Mouse (Mus musculus): ENCODE measurements around the gene Tanc2.
A peak's percentile ranks its signal among the peaks of the same experiment; 100 is the strongest.

Tanc2 gene

GRCm38 (mm10) chr11:105911592-105912375, 322.0 kb downstream of the Tanc2 start:
- DNase-seq (ENCODE audit: low read depth, low spot score): peak; percentile 81
- no peaks in the 10 kb centered on the region for H3K36me3 ChIP-seq (ENCODE audit: control insufficient read depth, insufficient read depth, low read length, poor library complexity, severe bottlenecking)
- H3K27me3 ChIP-seq (ENCODE audit: control insufficient read depth, insufficient read depth, low read length, poor library complexity, severe bottlenecking): no peaks in the 10 kb centered on the region

GRCm38 (mm10) chr11:105913580-105913979, 323.8 kb downstream of the Tanc2 start:
- Histone ChIP-seq H3K27me3 (ENCODE audit: control insufficient read depth, insufficient read depth, low read length, poor library complexity, severe bottlenecking) (no peaks in the 10 kb centered on the region), H3K36me3 (ENCODE audit: control insufficient read depth, insufficient read depth, low read length, poor library complexity, severe bottlenecking) (no peaks in the 10 kb centered on the region)
- no peak for DNase-seq (ENCODE audit: low read depth, low spot score)

DNA sequence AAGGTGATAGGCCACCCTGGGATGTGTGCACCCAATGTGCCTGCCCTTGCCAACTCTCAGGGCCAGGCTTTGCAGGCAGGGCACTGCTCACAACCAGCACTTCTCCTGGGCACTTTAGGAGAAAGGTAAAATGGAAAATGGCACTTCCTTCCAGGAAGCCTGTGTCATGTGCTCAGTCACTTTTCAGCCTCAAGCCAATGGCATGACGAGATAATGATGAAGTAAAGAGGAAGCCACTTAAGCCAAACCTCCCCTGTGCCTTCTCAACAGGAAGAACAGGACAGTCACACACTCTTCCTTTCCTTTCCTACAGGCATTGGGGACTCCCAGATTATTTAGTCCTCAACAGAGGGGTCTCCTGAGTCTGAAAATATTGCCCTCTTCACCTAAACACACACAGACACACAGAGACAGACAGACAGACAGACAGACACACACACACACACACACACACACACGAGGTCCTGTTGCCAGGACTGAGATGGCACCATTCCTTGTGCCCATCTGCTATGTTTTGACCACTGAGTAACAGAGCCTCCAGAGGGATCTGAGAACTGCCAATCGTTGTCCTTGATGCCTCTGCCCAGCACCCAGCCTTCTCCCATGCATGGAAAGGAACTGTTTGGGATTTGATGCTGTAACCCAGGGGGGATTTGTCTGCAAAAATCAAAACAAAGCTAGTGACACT, 330.5 kb downstream of the Tanc2 start:
- H3K36me3 ChIP-seq (ENCODE audit: control insufficient read depth, insufficient read depth, low read length, poor library complexity, severe bottlenecking): no peaks in the 10 kb centered on the region

DNA sequence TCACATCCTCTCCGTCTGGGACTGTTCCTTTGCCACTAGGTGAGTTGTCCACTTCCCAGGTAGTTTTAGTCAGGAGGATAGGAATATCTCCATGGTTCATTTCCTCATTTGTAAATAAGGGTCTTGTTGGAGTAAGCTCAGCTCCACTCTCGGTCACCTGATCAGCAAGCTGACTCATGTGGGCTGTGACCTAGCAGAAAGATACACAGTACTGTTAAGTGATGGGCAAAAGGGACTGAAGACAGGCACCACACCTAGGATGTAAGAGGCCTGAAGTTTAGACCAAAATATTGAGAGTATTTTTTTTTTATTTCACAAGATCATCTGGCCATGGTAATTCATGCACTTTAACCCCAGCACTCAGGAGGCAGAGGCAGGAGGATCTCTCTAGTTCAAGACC, 331.1 kb downstream of the Tanc2 start:
- no peaks in the 10 kb centered on the region for H3K27me3 ChIP-seq (ENCODE audit: control insufficient read depth, insufficient read depth, low read length, poor library complexity, severe bottlenecking)
- DNase-seq (ENCODE audit: low read depth, low spot score): no peak
- no peaks in the 10 kb centered on the region for H3K36me3 ChIP-seq (ENCODE audit: control insufficient read depth, insufficient read depth, low read length, poor library complexity, severe bottlenecking)

More for the DNA sequence above, 330.5 kb downstream of the Tanc2 start:
- DNase-seq (ENCODE audit: low read depth, low spot score): no peak
- no peaks in the 10 kb centered on the region for H3K27me3 ChIP-seq (ENCODE audit: control insufficient read depth, insufficient read depth, low read length, poor library complexity, severe bottlenecking)

- DNase-seq (ENCODE audit: low read depth, low spot score): no peak
- Histone ChIP-seq H3K36me3 (ENCODE audit: control insufficient read depth, insufficient read depth, low read length, poor library complexity, severe bottlenecking) (no peaks in the 10 kb centered on the region), H3K27me3 (ENCODE audit: control insufficient read depth, insufficient read depth, low read length, poor library complexity, severe bottlenecking) (no peaks in the 10 kb centered on the region)
These were observed 331.5 kb downstream of the Tanc2 start for GRCm38 (mm10) chr11:105921275-105921674.

GRCm38 (mm10) chr11:105922769-105923663, 333.2 kb downstream of the Tanc2 start:
- Histone ChIP-seq H3K36me3 (ENCODE audit: control insufficient read depth, insufficient read depth, low read length, poor library complexity, severe bottlenecking) (no peaks in the 10 kb centered on the region), H3K27me3 (ENCODE audit: control insufficient read depth, insufficient read depth, low read length, poor library complexity, severe bottlenecking) (no peaks in the 10 kb centered on the region)
- no peak for DNase-seq (ENCODE audit: low read depth, low spot score)

DNA sequence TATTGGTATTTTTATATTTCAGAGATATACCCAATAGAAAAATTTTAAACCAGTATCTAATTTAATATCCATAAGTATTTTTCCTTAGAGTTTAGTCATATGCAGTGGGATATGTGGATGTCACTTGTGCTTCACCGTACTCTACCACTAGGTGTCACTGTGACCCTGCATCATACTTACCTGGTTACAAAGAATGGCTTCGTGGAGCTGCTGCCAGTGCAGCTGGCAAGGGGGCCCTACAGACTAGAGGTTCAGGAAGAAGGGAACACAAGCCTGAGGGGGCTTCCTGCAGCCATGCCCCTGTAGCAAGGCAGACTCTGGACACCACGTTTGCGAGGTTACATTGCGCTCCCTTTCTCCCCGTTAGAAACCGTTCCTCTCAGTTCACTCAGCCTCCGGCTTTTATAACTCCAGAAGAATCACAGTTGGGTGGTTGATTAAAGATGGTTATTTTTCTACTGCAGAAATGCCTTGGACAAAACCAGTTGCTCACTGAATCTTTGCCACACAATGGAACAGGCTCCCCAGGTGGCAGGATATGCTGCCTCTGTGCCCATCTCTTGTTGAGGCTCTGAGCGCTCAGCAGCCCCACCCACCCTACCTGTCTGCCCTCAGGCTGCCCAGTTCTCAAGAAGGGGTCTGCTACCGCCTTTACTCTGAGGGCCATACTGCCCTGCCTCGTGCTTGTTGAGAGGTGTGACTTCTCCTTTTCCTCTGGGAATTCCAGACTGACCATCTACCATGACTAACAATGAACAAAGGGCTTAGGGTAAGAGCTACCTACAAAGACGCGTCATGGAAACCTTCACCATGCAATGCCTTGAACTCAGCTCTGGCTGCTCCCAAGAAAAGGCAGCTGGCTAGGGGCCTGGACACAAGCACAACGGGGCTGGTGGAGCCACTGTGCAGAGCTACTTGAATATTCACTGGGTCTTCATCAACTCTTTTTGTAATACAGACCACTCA, 337.6 kb downstream of the Tanc2 start:
- DNase-seq (ENCODE audit: low read depth, low spot score): peak; percentile 84
- H3K36me3 ChIP-seq (ENCODE audit: control insufficient read depth, insufficient read depth, low read length, poor library complexity, severe bottlenecking): no peaks in the 10 kb centered on the region
- no peaks in the 10 kb centered on the region for H3K27me3 ChIP-seq (ENCODE audit: control insufficient read depth, insufficient read depth, low read length, poor library complexity, severe bottlenecking)

GRCm38 (mm10) chr11:105928171-105928570, 338.4 kb downstream of the Tanc2 start:
- no peaks in the 10 kb centered on the region for H3K27me3 ChIP-seq (ENCODE audit: control insufficient read depth, insufficient read depth, low read length, poor library complexity, severe bottlenecking)
- DNase-seq (ENCODE audit: low read depth, low spot score): no peak
- no peaks in the 10 kb centered on the region for H3K36me3 ChIP-seq (ENCODE audit: control insufficient read depth, insufficient read depth, low read length, poor library complexity, severe bottlenecking)

DNA sequence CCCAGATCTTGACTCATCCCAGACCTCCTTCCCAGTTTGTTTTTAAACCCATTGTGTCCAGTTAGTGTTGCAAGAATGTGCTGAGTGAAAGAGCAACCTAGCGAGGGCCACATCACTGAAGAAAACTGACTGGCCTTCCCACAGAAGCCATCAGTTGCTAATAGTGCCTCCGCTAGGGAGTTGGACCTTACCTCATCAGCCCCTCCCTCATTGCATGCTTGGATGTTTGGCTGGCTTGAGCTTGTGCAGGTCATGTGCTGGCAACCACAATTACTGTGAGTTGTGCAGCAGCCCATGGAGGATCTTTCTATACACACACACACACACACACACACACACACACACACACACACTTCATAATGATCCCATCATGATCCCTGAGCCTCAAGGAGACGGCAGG, 341.6 kb downstream of the Tanc2 start:
- H3K27me3 ChIP-seq (ENCODE audit: control insufficient read depth, insufficient read depth, low read length, poor library complexity, severe bottlenecking): no peaks in the 10 kb centered on the region
- no peaks in the 10 kb centered on the region for H3K36me3 ChIP-seq (ENCODE audit: control insufficient read depth, insufficient read depth, low read length, poor library complexity, severe bottlenecking)
- no peak for DNase-seq (ENCODE audit: low read depth, low spot score)

GRCm38 (mm10) chr11:105933746-105934145, 344.0 kb downstream of the Tanc2 start:
- H3K27me3 ChIP-seq (ENCODE audit: control insufficient read depth, insufficient read depth, low read length, poor library complexity, severe bottlenecking): no peaks in the 10 kb centered on the region
- no peak for DNase-seq (ENCODE audit: low read depth, low spot score)
- no peaks in the 10 kb centered on the region for H3K36me3 ChIP-seq (ENCODE audit: control insufficient read depth, insufficient read depth, low read length, poor library complexity, severe bottlenecking)

- Histone ChIP-seq H3K27me3 (ENCODE audit: control insufficient read depth, insufficient read depth, low read length, poor library complexity, severe bottlenecking) (no peaks in the 10 kb centered on the region), H3K36me3 (ENCODE audit: control insufficient read depth, insufficient read depth, low read length, poor library complexity, severe bottlenecking) (no peaks in the 10 kb centered on the region)
- no peak for DNase-seq (ENCODE audit: low read depth, low spot score)
These were observed 344.5 kb downstream of the Tanc2 start for GRCm38 (mm10) chr11:105934303-105934711.

- no peaks in the 10 kb centered on the region for H3K27me3 ChIP-seq (ENCODE audit: control insufficient read depth, insufficient read depth, low read length, poor library complexity, severe bottlenecking)
- no peaks in the 10 kb centered on the region for H3K36me3 ChIP-seq (ENCODE audit: control insufficient read depth, insufficient read depth, low read length, poor library complexity, severe bottlenecking)
- DNase-seq (ENCODE audit: low read depth, low spot score): no peak
These were observed 345.0 kb downstream of the Tanc2 start for GRCm38 (mm10) chr11:105934816-105935215.

- no peak for DNase-seq (ENCODE audit: low read depth, low spot score)
- Histone ChIP-seq H3K27me3 (ENCODE audit: control insufficient read depth, insufficient read depth, low read length, poor library complexity, severe bottlenecking) (no peaks in the 10 kb centered on the region), H3K36me3 (ENCODE audit: control insufficient read depth, insufficient read depth, low read length, poor library complexity, severe bottlenecking) (no peaks in the 10 kb centered on the region)
These were observed 345.7 kb downstream of the Tanc2 start for GRCm38 (mm10) chr11:105935496-105935895.

- DNase-seq (ENCODE audit: low read depth, low spot score): no peak
- H3K27me3 ChIP-seq (ENCODE audit: control insufficient read depth, insufficient read depth, low read length, poor library complexity, severe bottlenecking): no peaks in the 10 kb centered on the region
- no peaks in the 10 kb centered on the region for H3K36me3 ChIP-seq (ENCODE audit: control insufficient read depth, insufficient read depth, low read length, poor library complexity, severe bottlenecking)
These were observed 346.4 kb downstream of the Tanc2 start for GRCm38 (mm10) chr11:105936200-105936599.
